Mouse (Mus musculus): ENCODE data around the gene Ankrd6. TPM values are rescaled to one million over a fixed set of nuclear protein-coding genes. Genes with fewer than 3 reads are reported as not detected.

Ankrd6 gene
- polyA plus RNA-seq, 1 experiment, result 0.63 TPM

GRCm38 (mm10) chr4:32948696-32949095, 1.9 kb downstream of the Ankrd6 start:
- no peaks in the 10 kb centered on the region for H3K27me3 ChIP-seq (ENCODE audit: control insufficient read depth, insufficient read depth, insufficient read length)
- no peaks in the 10 kb centered on the region for H3K36me3 ChIP-seq (ENCODE audit: control insufficient read depth, insufficient read depth)
- no peaks in the 10 kb centered on the region for H3K79me2 ChIP-seq (ENCODE audit: control insufficient read depth, insufficient read depth)
- no peak overlapping the region for H3K4me3 ChIP-seq (ENCODE audit: insufficient read depth, poor library complexity, severe bottlenecking)
- H3ac ChIP-seq (ENCODE audit: control insufficient read depth, insufficient read length, low read depth), result no peak overlapping the region
- no peak for TF ChIP-seq MAX (IDR thresholded peaks at IDR 0.05)
- no peak for TF ChIP-seq FOSL1 (IDR thresholded peaks at IDR 0.05; ENCODE audit: insufficient read depth, low read length, poor library complexity, severe bottlenecking)
- no peak for TF ChIP-seq CTCF (IDR thresholded peaks at IDR 0.05; ENCODE audit: control insufficient read depth, insufficient read depth, insufficient read length)
- TF ChIP-seq CEBPB (IDR thresholded peaks at IDR 0.05; ENCODE audit: low read depth), result no peak
- no peak for TF ChIP-seq MYOG (IDR thresholded peaks at IDR 0.05; ENCODE audit: control insufficient read depth, extremely low read depth, insufficient read length)
- no peak for TF ChIP-seq USF1 (IDR thresholded peaks at IDR 0.05; ENCODE audit: low read depth)
- no peak for TF ChIP-seq MYOD1 (IDR thresholded peaks at IDR 0.05; ENCODE audit: control insufficient read depth, insufficient read length, low read depth)
- H3K79me3 ChIP-seq (ENCODE audit: low read depth), result no peaks in the 10 kb centered on the region

DNA sequence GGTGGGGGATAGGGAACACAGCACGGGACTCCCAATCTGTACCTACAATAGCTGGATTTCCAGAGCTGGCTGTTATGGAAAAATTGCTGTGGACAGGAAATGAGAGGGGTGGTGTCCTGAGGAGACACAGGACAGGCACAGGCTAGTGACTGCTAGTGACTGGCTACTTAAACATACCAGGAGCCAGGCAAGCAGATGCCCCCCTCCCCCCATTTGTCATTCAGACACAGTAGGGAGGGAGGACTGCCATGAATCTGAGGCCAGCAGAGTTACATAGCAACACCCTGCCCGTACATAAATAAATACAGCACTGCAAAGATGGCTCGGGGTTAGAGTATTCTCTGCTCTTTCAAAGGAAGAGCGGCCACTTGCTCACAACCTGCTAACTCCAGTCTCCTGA, 3.0 kb downstream of the Ankrd6 start:
- Histone ChIP-seq H3K4me3 (ENCODE audit: insufficient read depth, poor library complexity, severe bottlenecking) (no peak overlapping the region), H3K36me3 (ENCODE audit: control insufficient read depth, insufficient read depth) (no peaks in the 10 kb centered on the region), H3K27me3 (ENCODE audit: control insufficient read depth, insufficient read depth, insufficient read length) (no peaks in the 10 kb centered on the region), H3K79me3 (ENCODE audit: low read depth) (no peaks in the 10 kb centered on the region), H3ac (ENCODE audit: control insufficient read depth, insufficient read length, low read depth) (no peak overlapping the region), H3K79me2 (ENCODE audit: control insufficient read depth, insufficient read depth) (no peaks in the 10 kb centered on the region)
- TF ChIP-seq CEBPB (IDR thresholded peaks at IDR 0.05; ENCODE audit: low read depth) (no peak), MAX (IDR thresholded peaks at IDR 0.05) (no peak), MYOG (IDR thresholded peaks at IDR 0.05; ENCODE audit: control insufficient read depth, extremely low read depth, insufficient read length) (no peak)

GRCm38 (mm10) chr4:32940984-32941383, 9.7 kb downstream of the Ankrd6 start:
- H3K27me3 ChIP-seq (ENCODE audit: control insufficient read depth, insufficient read depth, insufficient read length), result no peaks in the 10 kb centered on the region
- H3K36me3 ChIP-seq (ENCODE audit: control insufficient read depth, insufficient read depth), result no peaks in the 10 kb centered on the region
- H3K4me3 ChIP-seq (ENCODE audit: insufficient read depth, poor library complexity, severe bottlenecking), result no peak overlapping the region
- H3K79me3 ChIP-seq (ENCODE audit: low read depth), result no peaks in the 10 kb centered on the region
- H3K79me2 ChIP-seq (ENCODE audit: control insufficient read depth, insufficient read depth), result no peaks in the 10 kb centered on the region
- H3ac ChIP-seq (ENCODE audit: control insufficient read depth, insufficient read length, low read depth), result no peak overlapping the region
- TF ChIP-seq FOSL1 (IDR thresholded peaks at IDR 0.05; ENCODE audit: insufficient read depth, low read length, poor library complexity, severe bottlenecking) (no peak), USF1 (IDR thresholded peaks at IDR 0.05; ENCODE audit: low read depth) (no peak), MYOD1 (IDR thresholded peaks at IDR 0.05; ENCODE audit: control insufficient read depth, insufficient read length, low read depth) (no peak), MYOG (IDR thresholded peaks at IDR 0.05; ENCODE audit: control insufficient read depth, extremely low read depth, insufficient read length) (no peak), MAX (IDR thresholded peaks at IDR 0.05) (no peak), CTCF (IDR thresholded peaks at IDR 0.05; ENCODE audit: control insufficient read depth, insufficient read depth, insufficient read length) (no peak), CEBPB (IDR thresholded peaks at IDR 0.05; ENCODE audit: low read depth) (no peak)

- no peak overlapping the region for H3K4me3 ChIP-seq (ENCODE audit: insufficient read depth, poor library complexity, severe bottlenecking)
- no peak overlapping the region for H3ac ChIP-seq (ENCODE audit: control insufficient read depth, insufficient read length, low read depth)
- H3K79me2 ChIP-seq (ENCODE audit: control insufficient read depth, insufficient read depth), result no peaks in the 10 kb centered on the region
- TF ChIP-seq MYOG (IDR thresholded peaks at IDR 0.05; ENCODE audit: control insufficient read depth, extremely low read depth, insufficient read length), result no peak
- TF ChIP-seq USF1 (IDR thresholded peaks at IDR 0.05; ENCODE audit: low read depth), result no peak
- no peak for TF ChIP-seq MAX (IDR thresholded peaks at IDR 0.05)
- no peak for TF ChIP-seq MYOD1 (IDR thresholded peaks at IDR 0.05; ENCODE audit: control insufficient read depth, insufficient read length, low read depth)
- no peak for TF ChIP-seq CTCF (IDR thresholded peaks at IDR 0.05; ENCODE audit: control insufficient read depth, insufficient read depth, insufficient read length)
- TF ChIP-seq FOSL1 (IDR thresholded peaks at IDR 0.05; ENCODE audit: insufficient read depth, low read length, poor library complexity, severe bottlenecking), result no peak
- TF ChIP-seq CEBPB (IDR thresholded peaks at IDR 0.05; ENCODE audit: low read depth), result no peak
- H3K36me3 ChIP-seq (ENCODE audit: control insufficient read depth, insufficient read depth), result no peaks in the 10 kb centered on the region
- H3K27me3 ChIP-seq (ENCODE audit: control insufficient read depth, insufficient read depth, insufficient read length), result no peaks in the 10 kb centered on the region
- H3K79me3 ChIP-seq (ENCODE audit: low read depth), result no peaks in the 10 kb centered on the region
Observed at GRCm38 (mm10) chr4:32939964-32940363, 10.7 kb downstream of the Ankrd6 start.

- Histone ChIP-seq H3K36me3 (ENCODE audit: control insufficient read depth, insufficient read depth) (no peaks in the 10 kb centered on the region), H3K4me3 (ENCODE audit: insufficient read depth, poor library complexity, severe bottlenecking) (no peak overlapping the region), H3K79me3 (ENCODE audit: low read depth) (no peaks in the 10 kb centered on the region), H3K79me2 (ENCODE audit: control insufficient read depth, insufficient read depth) (no peaks in the 10 kb centered on the region), H3K27me3 (ENCODE audit: control insufficient read depth, insufficient read depth, insufficient read length) (no peaks in the 10 kb centered on the region), H3ac (ENCODE audit: control insufficient read depth, insufficient read length, low read depth) (no peak overlapping the region)
- TF ChIP-seq MAX (IDR thresholded peaks at IDR 0.05), result no peak
- TF ChIP-seq MYOG (IDR thresholded peaks at IDR 0.05; ENCODE audit: control insufficient read depth, extremely low read depth, insufficient read length), result no peak
- no peak for TF ChIP-seq CTCF (IDR thresholded peaks at IDR 0.05; ENCODE audit: control insufficient read depth, insufficient read depth, insufficient read length)
- no peak for TF ChIP-seq USF1 (IDR thresholded peaks at IDR 0.05; ENCODE audit: low read depth)
- TF ChIP-seq MYOD1 (IDR thresholded peaks at IDR 0.05; ENCODE audit: control insufficient read depth, insufficient read length, low read depth), result no peak
- no peak for TF ChIP-seq CEBPB (IDR thresholded peaks at IDR 0.05; ENCODE audit: low read depth)
- TF ChIP-seq FOSL1 (IDR thresholded peaks at IDR 0.05; ENCODE audit: insufficient read depth, low read length, poor library complexity, severe bottlenecking), result no peak
Observed at GRCm38 (mm10) chr4:32939521-32939920, 11.1 kb downstream of the Ankrd6 start.

GRCm38 (mm10) chr4:32936762-32937341, 13.8 kb downstream of the Ankrd6 start:
- no peak overlapping the region for H3ac ChIP-seq (ENCODE audit: control insufficient read depth, insufficient read length, low read depth)
- H3K4me3 ChIP-seq (ENCODE audit: insufficient read depth, poor library complexity, severe bottlenecking), result no peak overlapping the region
- H3K36me3 ChIP-seq (ENCODE audit: control insufficient read depth, insufficient read depth), result no peaks in the 10 kb centered on the region
- no peaks in the 10 kb centered on the region for H3K79me2 ChIP-seq (ENCODE audit: control insufficient read depth, insufficient read depth)
- no peaks in the 10 kb centered on the region for H3K27me3 ChIP-seq (ENCODE audit: control insufficient read depth, insufficient read depth, insufficient read length)
- TF ChIP-seq FOSL1 (IDR thresholded peaks at IDR 0.05; ENCODE audit: insufficient read depth, low read length, poor library complexity, severe bottlenecking), result no peak
- no peak for TF ChIP-seq MYOD1 (IDR thresholded peaks at IDR 0.05; ENCODE audit: control insufficient read depth, insufficient read length, low read depth)
- TF ChIP-seq CTCF (IDR thresholded peaks at IDR 0.05; ENCODE audit: control insufficient read depth, insufficient read depth, insufficient read length), result no peak
- TF ChIP-seq USF1 (IDR thresholded peaks at IDR 0.05; ENCODE audit: low read depth), result no peak
- no peak for TF ChIP-seq MAX (IDR thresholded peaks at IDR 0.05)
- no peak for TF ChIP-seq MYOG (IDR thresholded peaks at IDR 0.05; ENCODE audit: control insufficient read depth, extremely low read depth, insufficient read length)
- no peak for TF ChIP-seq CEBPB (IDR thresholded peaks at IDR 0.05; ENCODE audit: low read depth)
- no peaks in the 10 kb centered on the region for H3K79me3 ChIP-seq (ENCODE audit: low read depth)
